Mouse (Mus musculus) thymus, adult 2 months (tissue): Measurements from ENCODE around the gene Crybg1.
A peak's percentile ranks its signal among the peaks of the same experiment; 100 is the strongest.

ENCODE experiments used
- CTCF ChIP-seq: fragments of 200-500 bp; IDR thresholded peaks from 2 replicates; pipeline ENCODE4 v1.5.1; 2012; ENCODE audit warnings: mild to moderate bottlenecking, control low read depth, low read length, moderate library complexity, borderline replicate concordance; ENCODE audit not compliant: control insufficient read depth, poor library complexity, insufficient read depth; ENCODE audit errors: extremely low read depth
- POLR2A ChIP-seq: fragments of 200-500 bp; IDR thresholded peaks from 2 replicates; pipeline ENCODE4 v1.6.1; 2012; ENCODE audit warnings: mild to moderate bottlenecking, low read length, control low read depth, moderate library complexity; ENCODE audit not compliant: control insufficient read depth, poor library complexity, insufficient read depth; ENCODE audit errors: extremely low read depth

DNA sequence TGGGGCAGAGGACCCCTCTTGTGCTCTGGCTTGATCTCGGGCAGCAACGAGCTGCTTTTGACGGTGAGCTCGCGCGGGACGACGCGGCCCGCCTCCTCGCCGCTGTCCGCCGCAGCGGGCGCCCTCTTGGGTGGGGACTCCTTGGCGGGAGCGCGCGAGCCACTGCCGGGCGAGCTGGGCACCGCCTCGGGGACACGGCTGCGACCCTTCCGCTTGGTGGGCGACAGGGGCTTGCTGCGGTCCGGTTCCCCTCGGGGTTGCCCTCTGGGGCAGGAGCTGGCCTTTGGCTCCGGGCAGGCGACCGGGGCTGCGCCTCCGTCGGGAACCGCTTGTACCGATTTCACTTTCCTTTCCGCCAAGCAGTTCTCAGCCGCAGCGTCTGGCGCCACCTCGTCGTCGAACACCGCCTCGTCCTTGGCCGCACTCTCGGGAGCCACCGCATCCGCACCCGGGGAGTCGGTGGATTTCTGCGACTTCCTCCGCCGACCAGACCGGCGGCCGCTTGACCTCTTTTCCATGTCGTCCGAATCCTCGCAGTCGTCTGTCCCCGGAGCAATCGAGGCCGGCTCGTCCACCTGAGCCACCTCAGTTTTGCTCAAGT, 145.0 kb downstream of the Crybg1 start:
- TF ChIP-seq CTCF (peak; percentile 8; the same call in 1 of the 2 replicates), POLR2A (no peak)
